Mouse (Mus musculus): Measurements from ENCODE around the gene Defb19.

Gene Defb19

GRCm38 (mm10) chr2:152580107-152580506, at the start of gene Defb19:
Gene Defb19, minus strand, starts transcription at chr2:152580312.
- DNase-seq (ENCODE audit: low read depth, low spot score) = no peak

GRCm38 (mm10) chr2:152629904-152630303, 49.8 kb upstream of the Defb19 start:
- no peak for DNase-seq (ENCODE audit: low read depth, low spot score)

GRCm38 (mm10) chr2:152629239-152629638, 49.1 kb upstream of the Defb19 start:
- DNase-seq (ENCODE audit: low read depth, low spot score) = no peak

- DNase-seq (ENCODE audit: low read depth, low spot score) = no peak
These were observed 48.0 kb upstream of the Defb19 start for GRCm38 (mm10) chr2:152628066-152628465.

GRCm38 (mm10) chr2:152626774-152627591, 46.9 kb upstream of the Defb19 start, which contains the start of gene Rem1:
Gene Rem1, plus strand, starts transcription at chr2:152626951.
- no peak for DNase-seq (ENCODE audit: low read depth, low spot score)

GRCm38 (mm10) chr2:152625256-152625655, 45.1 kb upstream of the Defb19 start:
- no peak for DNase-seq (ENCODE audit: low read depth, low spot score)

GRCm38 (mm10) chr2:152624566-152624965, 44.5 kb upstream of the Defb19 start:
- no peak for DNase-seq (ENCODE audit: low read depth, low spot score)

GRCm38 (mm10) chr2:152622953-152623352, 42.8 kb upstream of the Defb19 start, which contains the start of gene Defb25:
Gene Defb25, minus strand, starts transcription at chr2:152623053.
- DNase-seq (ENCODE audit: low read depth, low spot score) = no peak

GRCm38 (mm10) chr2:152622151-152622550, 42.0 kb upstream of the Defb19 start:
- DNase-seq (ENCODE audit: low read depth, low spot score) = no peak

GRCm38 (mm10) chr2:152620367-152621134, 40.4 kb upstream of the Defb19 start:
- no peak for DNase-seq (ENCODE audit: low read depth, low spot score)

- DNase-seq (ENCODE audit: low read depth, low spot score) = peak; percentile 55
These were observed 37.3 kb upstream of the Defb19 start for GRCm38 (mm10) chr2:152617374-152617773.

- no peak for DNase-seq (ENCODE audit: low read depth, low spot score)
These were observed 36.4 kb upstream of the Defb19 start for GRCm38 (mm10) chr2:152616470-152616869.

GRCm38 (mm10) chr2:152615563-152615962, 35.5 kb upstream of the Defb19 start:
- DNase-seq (ENCODE audit: low read depth, low spot score) = peak; percentile 68

- DNase-seq (ENCODE audit: low read depth, low spot score) = no peak
These were observed 32.1 kb upstream of the Defb19 start for GRCm38 (mm10) chr2:152612193-152612592.

GRCm38 (mm10) chr2:152608719-152609118, 28.6 kb upstream of the Defb19 start:
- no peak for DNase-seq (ENCODE audit: low read depth, low spot score)

- no peak for DNase-seq (ENCODE audit: low read depth, low spot score)
These were observed 27.6 kb upstream of the Defb19 start for GRCm38 (mm10) chr2:152607746-152608145.

- DNase-seq (ENCODE audit: low read depth, low spot score) = peak; percentile 50
These were observed 23.9 kb upstream of the Defb19 start, which contains the start of gene Defb36 for GRCm38 (mm10) chr2:152604057-152604456. Gene Defb36, plus strand, starts transcription at chr2:152604327.

GRCm38 (mm10) chr2:152601275-152601960, 21.3 kb upstream of the Defb19 start:
- no peak for DNase-seq (ENCODE audit: low read depth, low spot score)

GRCm38 (mm10) chr2:152600076-152600475, 20.0 kb upstream of the Defb19 start:
- DNase-seq (ENCODE audit: low read depth, low spot score) = no peak

- DNase-seq (ENCODE audit: low read depth, low spot score) = no peak
These were observed 19.2 kb upstream of the Defb19 start, which contains the start of gene Defb45 for GRCm38 (mm10) chr2:152599299-152599698. Gene Defb45, minus strand, starts transcription at chr2:152599399.

GRCm38 (mm10) chr2:152589021-152589420, 8.9 kb upstream of the Defb19 start:
- no peak for DNase-seq (ENCODE audit: low read depth, low spot score)

GRCm38 (mm10) chr2:152588450-152588849, 8.3 kb upstream of the Defb19 start:
- DNase-seq (ENCODE audit: low read depth, low spot score) = no peak

Data from CD4-positive, CD25-positive, alpha-beta regulatory T cell, adult 2 months (primary cell).